Mouse (Mus musculus): ENCODE results near the gene Clec3b. TPM values are rescaled to one million over a fixed set of nuclear protein-coding genes. Genes with fewer than 3 reads are reported as not detected.

Clec3b gene
- polyA plus RNA-seq, 1 experiment from 2014 or later, result 0.10 TPM

- H3K27me3 ChIP-seq, result no peaks in the 10 kb centered on the region
- ATAC-seq (ENCODE audit: low read depth) (no peak), DNase-seq (no peak)
- no peaks in the 10 kb centered on the region for H3K9me3 ChIP-seq (replicated peaks)
- no peaks in the 10 kb centered on the region for H3K4me1 ChIP-seq (replicated peaks)
- H3K36me3 ChIP-seq, result no peaks in the 10 kb centered on the region
- H3K27ac ChIP-seq, result no peak overlapping the region
- 69% methylated on average over 6 of the region's 6 CpGs for WGBS (ENCODE audit: insufficient replicate concordance)
- H3K4me2 ChIP-seq, result no peak overlapping the region
- no peak overlapping the region for H3K9ac ChIP-seq
- H3K4me3 ChIP-seq (replicated peaks), result no peak overlapping the region
These were observed 29.3 kb downstream of the Clec3b start for GRCm38 (mm10) chr9:123180003-123180402.

- ATAC-seq (ENCODE audit: low read depth) (no peak), DNase-seq (no peak)
- Histone ChIP-seq H3K4me3 (replicated peaks) (no peak overlapping the region), H3K4me2 (no peak overlapping the region), H3K4me1 (replicated peaks) (no peaks in the 10 kb centered on the region), H3K9me3 (replicated peaks) (no peaks in the 10 kb centered on the region), H3K27me3 (no peaks in the 10 kb centered on the region), H3K9ac (no peak overlapping the region), H3K36me3 (no peaks in the 10 kb centered on the region), H3K27ac (no peak overlapping the region)
- 58% methylated on average over 8 of the region's 8 CpGs for WGBS (ENCODE audit: insufficient replicate concordance)
These were observed 32.5 kb downstream of the Clec3b start for GRCm38 (mm10) chr9:123183226-123183625.

- DNase-seq, result no peak
- Histone ChIP-seq H3K4me3 (replicated peaks) (no peak overlapping the region), H3K9ac (no peak overlapping the region), H3K4me1 (replicated peaks) (no peaks in the 10 kb centered on the region), H3K27ac (no peak overlapping the region), H3K36me3 (no peaks in the 10 kb centered on the region), H3K4me2 (no peak overlapping the region), H3K9me3 (replicated peaks) (no peaks in the 10 kb centered on the region), H3K27me3 (no peaks in the 10 kb centered on the region)
- ATAC-seq (ENCODE audit: low read depth), result no peak
- 26% methylated on average over 2 of the region's 2 CpGs for WGBS (ENCODE audit: insufficient replicate concordance)
These were observed 34.8 kb downstream of the Clec3b start for GRCm38 (mm10) chr9:123185546-123185945.

- H3K9ac ChIP-seq, result no peak overlapping the region
- H3K4me1 ChIP-seq (replicated peaks), result no peaks in the 10 kb centered on the region
- no peak for DNase-seq
- no peak overlapping the region for H3K27ac ChIP-seq
- no peaks in the 10 kb centered on the region for H3K9me3 ChIP-seq (replicated peaks)
- no peaks in the 10 kb centered on the region for H3K36me3 ChIP-seq
- 74% methylated on average over 5 of the region's 5 CpGs for WGBS (ENCODE audit: insufficient replicate concordance)
- H3K4me3 ChIP-seq (replicated peaks), result no peak overlapping the region
- no peak for ATAC-seq (ENCODE audit: low read depth)
- H3K4me2 ChIP-seq, result no peak overlapping the region
- no peaks in the 10 kb centered on the region for H3K27me3 ChIP-seq
These were observed 35.4 kb downstream of the Clec3b start for GRCm38 (mm10) chr9:123186151-123186550.

GRCm38 (mm10) chr9:123187589-123187988, 36.8 kb downstream of the Clec3b start:
- Histone ChIP-seq H3K27ac (no peak overlapping the region), H3K4me2 (no peak overlapping the region), H3K4me1 (replicated peaks) (no peaks in the 10 kb centered on the region), H3K9ac (no peak overlapping the region), H3K9me3 (replicated peaks) (no peaks in the 10 kb centered on the region), H3K36me3 (no peaks in the 10 kb centered on the region), H3K4me3 (replicated peaks) (no peak overlapping the region), H3K27me3 (no peaks in the 10 kb centered on the region)
- ATAC-seq (ENCODE audit: low read depth) (no peak), DNase-seq (no peak)
- 82% methylated on average over 5 of the region's 5 CpGs for WGBS (ENCODE audit: insufficient replicate concordance)

GRCm38 (mm10) chr9:123188271-123188670, 37.5 kb downstream of the Clec3b start:
- no peak for ATAC-seq (ENCODE audit: low read depth)
- no peak overlapping the region for H3K4me3 ChIP-seq (replicated peaks)
- no peak overlapping the region for H3K9ac ChIP-seq
- H3K4me1 ChIP-seq (replicated peaks), result no peaks in the 10 kb centered on the region
- no peak overlapping the region for H3K4me2 ChIP-seq
- no peaks in the 10 kb centered on the region for H3K36me3 ChIP-seq
- no peak overlapping the region for H3K27ac ChIP-seq
- DNase-seq, result no peak
- no peaks in the 10 kb centered on the region for H3K27me3 ChIP-seq
- WGBS (ENCODE audit: insufficient replicate concordance), result 47% methylated on average over 2 of the region's 2 CpGs
- H3K9me3 ChIP-seq (replicated peaks), result no peaks in the 10 kb centered on the region

GRCm38 (mm10) chr9:123200116-123200515, 49.4 kb downstream of the Clec3b start:
- no peak overlapping the region for H3K4me2 ChIP-seq
- no peaks in the 10 kb centered on the region for H3K27me3 ChIP-seq

GRCm38 (mm10) chr9:123206526-123206925, 55.8 kb downstream of the Clec3b start:
- DNase-seq (no peak), ATAC-seq (ENCODE audit: low read depth) (no peak)
- Histone ChIP-seq H3K4me1 (replicated peaks) (no peaks in the 10 kb centered on the region), H3K4me3 (replicated peaks) (no peak overlapping the region), H3K9ac (no peak overlapping the region), H3K36me3 (no peaks in the 10 kb centered on the region), H3K4me2 (no peak overlapping the region), H3K9me3 (replicated peaks) (no peaks in the 10 kb centered on the region), H3K27ac (no peak overlapping the region), H3K27me3 (no peaks in the 10 kb centered on the region)
- 40% methylated on average over 2 of the region's 2 CpGs for WGBS (ENCODE audit: insufficient replicate concordance)

More at GRCm38 (mm10) chr9:123200116-123200515, 49.4 kb downstream of the Clec3b start:
- ATAC-seq (ENCODE audit: low read depth) (no peak), DNase-seq (no peak)
- no peaks in the 10 kb centered on the region for H3K36me3 ChIP-seq
- no peak overlapping the region for H3K27ac ChIP-seq
- H3K4me3 ChIP-seq (replicated peaks), result no peak overlapping the region
- WGBS (ENCODE audit: insufficient replicate concordance), result 60% methylated on average over 3 of the region's 3 CpGs
- no peaks in the 10 kb centered on the region for H3K4me1 ChIP-seq (replicated peaks)
- H3K9ac ChIP-seq, result no peak overlapping the region
- H3K9me3 ChIP-seq (replicated peaks), result no peaks in the 10 kb centered on the region

GRCm38 (mm10) chr9:123206948-123207347, 56.2 kb downstream of the Clec3b start:
- ATAC-seq (ENCODE audit: low read depth) (peak; percentile 66), DNase-seq (no peak)
- Histone ChIP-seq H3K4me3 (replicated peaks) (no peak overlapping the region), H3K27ac (no peak overlapping the region), H3K36me3 (no peaks in the 10 kb centered on the region), H3K4me1 (replicated peaks) (no peaks in the 10 kb centered on the region), H3K27me3 (no peaks in the 10 kb centered on the region), H3K9ac (no peak overlapping the region), H3K4me2 (no peak overlapping the region), H3K9me3 (replicated peaks) (no peaks in the 10 kb centered on the region)
- WGBS (ENCODE audit: insufficient replicate concordance), result 61% methylated on average over 2 of the region's 2 CpGs

Other genes with a start within 250 kb of the Clec3b start
- gene Zfp105, start 227.9 kb upstream of the Clec3b start, polyA plus RNA-seq (2015; fragmentation: Nextera tagmentation; extraction: Ambion mirVana), result 2.5 and 3.0 TPM in 2 replicates
- gene 1110059G10Rik, start 199.9 kb upstream of the Clec3b start, polyA plus RNA-seq (2015; fragmentation: Nextera tagmentation; extraction: Ambion mirVana), result 19.3 and 22.2 TPM in 2 replicates
- gene Kif15, start 199.9 kb upstream of the Clec3b start, polyA plus RNA-seq (2015; fragmentation: Nextera tagmentation; extraction: Ambion mirVana), result 34.7 and 36.4 TPM in 2 replicates
- 5.9 and 6.4 TPM in 2 replicates for gene Tmem42, start 129.6 kb upstream of the Clec3b start, polyA plus RNA-seq (2015; fragmentation: Nextera tagmentation; extraction: Ambion mirVana)
- gene Tgm4, start 116.2 kb upstream of the Clec3b start, polyA plus RNA-seq (2015; fragmentation: Nextera tagmentation; extraction: Ambion mirVana), result not detected in 2 replicates
- gene Zdhhc3, start 37.7 kb upstream of the Clec3b start, polyA plus RNA-seq (2015; fragmentation: Nextera tagmentation; extraction: Ambion mirVana), result 37.9 and 43.3 TPM in 2 replicates
- 109 and 118 TPM in 2 replicates for gene Exosc7, start 37.7 kb upstream of the Clec3b start, polyA plus RNA-seq (2015; fragmentation: Nextera tagmentation; extraction: Ambion mirVana)
- gene Cdcp1, start 65.1 kb downstream of the Clec3b start, polyA plus RNA-seq (2015; fragmentation: Nextera tagmentation; extraction: Ambion mirVana), result 0.13 and 0.21 TPM in 2 replicates
- 3.4 and 4.1 TPM in 2 replicates for gene Tmem158, start 109.8 kb downstream of the Clec3b start, polyA plus RNA-seq (2015; fragmentation: Nextera tagmentation; extraction: Ambion mirVana)
- gene Lars2, start 216.0 kb downstream of the Clec3b start, polyA plus RNA-seq (2015; fragmentation: Nextera tagmentation; extraction: Ambion mirVana), result 607 and 768 TPM in 2 replicates

All from liver, embryonic 13.5 days (tissue).